Mouse (Mus musculus) heart, adult 2 months (tissue): ENCODE results near the gene Tspan5.

Source experiments
- CTCF ChIP-seq: fragments of 200-600 bp; IDR thresholded peaks from 2 replicates; pipeline ENCODE4 v1.8.1; 2022; ENCODE audit warnings: antibody characterized with exemption, mild to moderate bottlenecking, moderate library complexity
- EP300 ChIP-seq: fragments of 200-500 bp; IDR thresholded peaks from 2 replicates; pipeline ENCODE4 v1.6.1; 2011; ENCODE audit warnings: low read depth, low read length, control low read depth; ENCODE audit not compliant: insufficient read depth
- POLR2A ChIP-seq: fragments of 200-500 bp; IDR thresholded peaks from 2 replicates; pipeline ENCODE4 v1.6.1; 2011; ENCODE audit warnings: mild to moderate bottlenecking, low read depth, low read length, control low read depth; ENCODE audit not compliant: insufficient read depth

DNA sequence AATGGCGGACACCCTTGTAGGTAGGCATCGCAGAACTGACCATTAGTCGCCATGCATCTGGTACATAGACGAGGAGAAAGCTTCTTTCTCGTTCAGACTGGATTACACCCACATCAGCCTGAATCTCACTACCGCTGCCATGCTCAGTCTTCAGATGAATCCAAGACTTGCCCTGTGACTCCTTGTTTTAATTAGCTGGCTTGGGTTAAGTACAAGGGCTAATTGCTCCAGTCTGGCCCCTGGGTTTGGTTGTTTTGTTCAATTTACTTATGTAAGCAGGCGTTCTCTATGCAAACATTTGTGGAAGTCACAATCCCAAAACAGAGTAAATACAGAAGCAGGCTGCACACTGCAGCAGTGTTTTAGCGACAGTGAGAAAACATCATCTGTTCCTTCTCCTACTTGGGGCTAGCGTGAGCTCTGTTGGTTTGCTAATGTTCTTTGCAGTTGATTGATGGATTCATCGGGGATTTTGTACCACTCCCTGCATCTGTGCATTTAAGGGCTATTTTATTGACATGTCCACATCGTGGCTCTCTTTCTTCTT, 107.8 kb downstream of the Tspan5 start:
- no peak for TF ChIP-seq POLR2A
- no peak for TF ChIP-seq CTCF
- TF ChIP-seq EP300 = no peak
